Mouse (Mus musculus): ENCODE results near the gene Cxcl17. TPM values are rescaled to one million over a fixed set of nuclear protein-coding genes. Genes with fewer than 3 reads are reported as not detected.
A peak's percentile ranks its signal among the peaks of the same experiment; 100 is the strongest.

Cxcl17 gene
- polyA plus RNA-seq, 1 experiment from 2014 or later, result 1.1 TPM

GRCm38 (mm10) chr7:25381284-25381680, 31.4 kb downstream of the Cxcl17 start:
- H3K27ac ChIP-seq (ENCODE audit: low read depth, low read length), result no peak overlapping the region
- no peak overlapping the region for H3K9ac ChIP-seq (ENCODE audit: low read depth, low read length)
- H3K9me3 ChIP-seq (ENCODE audit: control insufficient read depth, low read length), result no peaks in the 10 kb centered on the region
- H3K36me3 ChIP-seq (ENCODE audit: control insufficient read depth, insufficient read depth, low read length), result peaks cover 11% of the 10 kb centered on the region
- H3K4me2 ChIP-seq (ENCODE audit: low read length), result no peak overlapping the region
- H3K27me3 ChIP-seq (replicated peaks; ENCODE audit: control insufficient read depth, insufficient read depth, low read length), result no peaks in the 10 kb centered on the region
- no peak for ATAC-seq
- peaks cover 11% of the 10 kb centered on the region for H3K4me1 ChIP-seq (ENCODE audit: control insufficient read depth, insufficient read depth, low read depth, low read length)
- WGBS, result 26% methylated on average over 3 of the region's 3 CpGs
- H3K4me3 ChIP-seq (ENCODE audit: low read length), result no peak overlapping the region

GRCm38 (mm10) chr7:25380392-25381283, 32.0 kb downstream of the Cxcl17 start:
- ATAC-seq, result no peak
- H3K36me3 ChIP-seq (ENCODE audit: control insufficient read depth, insufficient read depth, low read length), result peaks cover 11% of the 10 kb centered on the region
- no peak overlapping the region for H3K9ac ChIP-seq (ENCODE audit: low read depth, low read length)
- H3K4me3 ChIP-seq (ENCODE audit: low read length), result peak overlapping the region; percentile 34; the same call in 1 of the 2 replicates
- H3K27ac ChIP-seq (ENCODE audit: low read depth, low read length), result no peak overlapping the region
- H3K9me3 ChIP-seq (ENCODE audit: control insufficient read depth, low read length), result no peaks in the 10 kb centered on the region
- H3K4me1 ChIP-seq (ENCODE audit: control insufficient read depth, insufficient read depth, low read depth, low read length), result peaks cover 8% of the 10 kb centered on the region
- peak overlapping the region; percentile 63; the same call in 1 of the 2 replicates for H3K4me2 ChIP-seq (ENCODE audit: low read length)
- WGBS, result 60% methylated on average over 18 of the region's 18 CpGs
- no peaks in the 10 kb centered on the region; the same call in 1 of the 2 replicates for H3K27me3 ChIP-seq (replicated peaks; ENCODE audit: control insufficient read depth, insufficient read depth, low read length)

GRCm38 (mm10) chr7:25379551-25380351, 32.9 kb downstream of the Cxcl17 start:
- Histone ChIP-seq H3K36me3 (ENCODE audit: control insufficient read depth, insufficient read depth, low read length) (peaks cover 10% of the 10 kb centered on the region), H3K27me3 (replicated peaks; ENCODE audit: control insufficient read depth, insufficient read depth, low read length) (no peaks in the 10 kb centered on the region; the same call in 1 of the 2 replicates), H3K4me2 (ENCODE audit: low read length) (peak overlapping the region; percentile 63), H3K4me3 (ENCODE audit: low read length) (peak overlapping the region; percentile 34), H3K27ac (ENCODE audit: low read depth, low read length) (no peak overlapping the region), H3K4me1 (ENCODE audit: control insufficient read depth, insufficient read depth, low read depth, low read length) (peaks cover 8% of the 10 kb centered on the region), H3K9me3 (ENCODE audit: control insufficient read depth, low read length) (no peaks in the 10 kb centered on the region), H3K9ac (ENCODE audit: low read depth, low read length) (peak overlapping the region; percentile 58)
- 1% methylated on average over 42 of the region's 42 CpGs for WGBS
- peak; percentile 19 for ATAC-seq

GRCm38 (mm10) chr7:25378181-25379100, 34.2 kb downstream of the Cxcl17 start:
- H3K4me3 ChIP-seq (ENCODE audit: low read length), result no peak overlapping the region
- H3K9me3 ChIP-seq (ENCODE audit: control insufficient read depth, low read length), result no peaks in the 10 kb centered on the region
- no peaks in the 10 kb centered on the region; the same call in 1 of the 2 replicates for H3K27me3 ChIP-seq (replicated peaks; ENCODE audit: control insufficient read depth, insufficient read depth, low read length)
- H3K9ac ChIP-seq (ENCODE audit: low read depth, low read length), result no peak overlapping the region
- peaks cover 6% of the 10 kb centered on the region for H3K36me3 ChIP-seq (ENCODE audit: control insufficient read depth, insufficient read depth, low read length)
- H3K4me2 ChIP-seq (ENCODE audit: low read length), result no peak overlapping the region
- H3K4me1 ChIP-seq (ENCODE audit: control insufficient read depth, insufficient read depth, low read depth, low read length), result peaks cover 8% of the 10 kb centered on the region
- 82% methylated on average over 13 of the region's 13 CpGs for WGBS
- H3K27ac ChIP-seq (ENCODE audit: low read depth, low read length), result no peak overlapping the region
- no peak for ATAC-seq

- Histone ChIP-seq H3K27ac (ENCODE audit: low read depth, low read length) (no peak overlapping the region), H3K9ac (ENCODE audit: low read depth, low read length) (no peak overlapping the region), H3K4me1 (ENCODE audit: control insufficient read depth, insufficient read depth, low read depth, low read length) (peaks cover 8% of the 10 kb centered on the region), H3K4me2 (ENCODE audit: low read length) (peak overlapping the region; percentile 49), H3K9me3 (ENCODE audit: control insufficient read depth, low read length) (no peaks in the 10 kb centered on the region), H3K27me3 (replicated peaks; ENCODE audit: control insufficient read depth, insufficient read depth, low read length) (no peaks in the 10 kb centered on the region; the same call in 1 of the 2 replicates), H3K36me3 (ENCODE audit: control insufficient read depth, insufficient read depth, low read length) (no peaks in the 10 kb centered on the region; the same call in none of the 2 replicates), H3K4me3 (ENCODE audit: low read length) (peak overlapping the region; percentile 36)
- peak; percentile 7 for ATAC-seq
- 33% methylated on average over 8 of the region's 8 CpGs for WGBS
Observed at GRCm38 (mm10) chr7:25377100-25377700, 35.5 kb downstream of the Cxcl17 start.

DNA sequence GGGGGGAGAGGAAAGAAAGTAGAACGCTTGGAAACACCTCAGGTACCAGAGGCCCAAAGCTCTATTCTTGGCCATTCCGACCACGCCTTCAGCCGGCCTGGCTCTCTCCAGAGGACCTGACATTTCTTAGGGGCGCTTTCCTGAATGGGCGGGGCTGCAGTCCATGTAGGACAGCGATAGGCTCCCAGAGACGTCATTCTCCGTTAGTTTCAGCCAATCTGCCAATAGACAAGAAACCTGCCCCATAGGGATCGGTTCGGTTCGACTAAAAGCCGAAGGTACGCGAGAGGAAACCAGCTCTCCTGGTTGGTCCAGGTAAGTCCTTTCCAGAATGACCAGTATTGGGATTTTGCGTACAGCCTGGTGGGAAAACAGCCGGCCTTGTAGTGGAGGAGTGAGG, 36.1 kb downstream of the Cxcl17 start:
- peak; percentile 79 for ATAC-seq
- WGBS, result 6% methylated on average over 17 of the region's 17 CpGs
- Histone ChIP-seq H3K4me1 (ENCODE audit: control insufficient read depth, insufficient read depth, low read depth, low read length) (peaks cover 8% of the 10 kb centered on the region), H3K9ac (ENCODE audit: low read depth, low read length) (peak overlapping the region; percentile 53), H3K4me2 (ENCODE audit: low read length) (peak overlapping the region; percentile 49), H3K36me3 (ENCODE audit: control insufficient read depth, insufficient read depth, low read length) (no peaks in the 10 kb centered on the region; the same call in 1 of the 2 replicates), H3K9me3 (ENCODE audit: control insufficient read depth, low read length) (no peaks in the 10 kb centered on the region), H3K27ac (ENCODE audit: low read depth, low read length) (no peak overlapping the region), H3K27me3 (replicated peaks; ENCODE audit: control insufficient read depth, insufficient read depth, low read length) (no peaks in the 10 kb centered on the region; the same call in 1 of the 2 replicates), H3K4me3 (ENCODE audit: low read length) (peak overlapping the region; percentile 36)

GRCm38 (mm10) chr7:25372441-25372840, 40.2 kb downstream of the Cxcl17 start:
- Histone ChIP-seq H3K4me2 (ENCODE audit: low read length) (no peak overlapping the region), H3K4me1 (ENCODE audit: control insufficient read depth, insufficient read depth, low read depth, low read length) (peaks cover 9% of the 10 kb centered on the region), H3K9ac (ENCODE audit: low read depth, low read length) (no peak overlapping the region), H3K36me3 (ENCODE audit: control insufficient read depth, insufficient read depth, low read length) (no peaks in the 10 kb centered on the region), H3K27ac (ENCODE audit: low read depth, low read length) (no peak overlapping the region), H3K9me3 (ENCODE audit: control insufficient read depth, low read length) (no peaks in the 10 kb centered on the region), H3K4me3 (ENCODE audit: low read length) (no peak overlapping the region), H3K27me3 (replicated peaks; ENCODE audit: control insufficient read depth, insufficient read depth, low read length) (peaks cover 7% of the 10 kb centered on the region)
- no peak for ATAC-seq
- 88% methylated on average over 5 of the region's 5 CpGs for WGBS

GRCm38 (mm10) chr7:25369058-25369749, 43.5 kb downstream of the Cxcl17 start, which contains the start of gene Cnfn:
Gene Cnfn (minus strand): TSS chr7:25369724.
- Histone ChIP-seq H3K9ac (ENCODE audit: low read depth, low read length) (no peak within 1 kb of the TSS), H3K9me3 (ENCODE audit: control insufficient read depth, low read length) (no peaks in the 10 kb centered on the region), H3K27ac (ENCODE audit: low read depth, low read length) (no peak within 1 kb of the TSS), H3K27me3 (replicated peaks; ENCODE audit: control insufficient read depth, insufficient read depth, low read length) (peaks cover 9% of the 10 kb centered on the region), H3K4me3 (ENCODE audit: low read length) (no peak within 1 kb of the TSS), H3K4me2 (ENCODE audit: low read length) (no peak within 1 kb of the TSS), H3K36me3 (ENCODE audit: control insufficient read depth, insufficient read depth, low read length) (peaks cover 1% of the 10 kb centered on the region), H3K4me1 (ENCODE audit: control insufficient read depth, insufficient read depth, low read depth, low read length) (peaks cover 17% of the 10 kb centered on the region)
- 53% methylated on average over 12 of the region's 12 CpGs for WGBS
- no peak for ATAC-seq

Data from hindbrain, embryonic 16.5 days (tissue).